Mouse (Mus musculus) neural tube, embryonic 13.5 days (tissue): ENCODE data around the gene Cdh23. TPM values are rescaled to one million over a fixed set of nuclear protein-coding genes. Genes with fewer than 3 reads are reported as not detected.

ENCODE experiments used
- ATAC-seq: fragments of 200-750 bp; cut with Nextera tagmentation; 2 replicates; pipeline ENCODE4 v1.8.0; 2017; ENCODE audit warnings: low read depth, mild to moderate bottlenecking, moderate TSS enrichment, moderate library complexity
- H3K27ac ChIP-seq: fragments of 300-500 bp; sonication (generic); replicated peaks from 2 replicates; pipeline ENCODE4 v1.5.1; 2015; ENCODE audit warnings: moderate library complexity, mild to moderate bottlenecking, inconsistent platforms
- H3K27me3 ChIP-seq: fragments of 300-500 bp; sonication (generic); 2 replicates; pipeline ENCODE4 v1.6.1; 2015; ENCODE audit warnings: mild to moderate bottlenecking, inconsistent platforms
- H3K36me3 ChIP-seq: fragments of 300-500 bp; sonication (generic); 2 replicates; pipeline ENCODE4 v1.6.1; 2015; ENCODE audit warnings: mild to moderate bottlenecking, inconsistent platforms
- H3K4me1 ChIP-seq: fragments of 300-500 bp; sonication (generic); replicated peaks from 2 replicates; pipeline ENCODE4 v1.6.1; 2015; ENCODE audit warnings: inconsistent platforms
- H3K4me2 ChIP-seq: fragments of 300-500 bp; sonication (generic); 2 replicates; pipeline ENCODE4 v1.6.1; 2015; ENCODE audit warnings: inconsistent platforms, mild to moderate bottlenecking, moderate library complexity
- H3K4me3 ChIP-seq: fragments of 300-500 bp; sonication (generic); 2 replicates; pipeline ENCODE4 v1.5.1; 2015; ENCODE audit warnings: mild to moderate bottlenecking, inconsistent platforms
- H3K9ac ChIP-seq: fragments of 300-500 bp; sonication (generic); 2 replicates; pipeline ENCODE4 v1.6.1; 2015; ENCODE audit warnings: moderate library complexity, mild to moderate bottlenecking, inconsistent platforms
- H3K9me3 ChIP-seq: fragments of 300-500 bp; sonication (generic); 2 replicates; pipeline ENCODE4 v1.6.1; 2016; ENCODE audit warnings: inconsistent platforms
- WGBS: fragments of 180-500 bp; shearing (Covaris S2); methylation state at CpG from one replicate; pipeline ENCODE4 v1.1.7; 2015; 5-methylcytosine and 5-hydroxymethylcytosine counted together
- polyA plus RNA-seq: library from polyadenylated mRNA; unstranded; fragments of >200 nt; fragmentation: Nextera tagmentation; extraction: Ambion mirVana; gene quantifications from 2 replicates; pipeline ENCODE4 v1.2.1, GENCODE M21; 2015

The Cdh23 gene
- polyA plus RNA-seq, 1 experiment from 2014 or later = 1.4 TPM

GRCm38 (mm10) chr10:60380229-60380628, 316.1 kb downstream of the Cdh23 start:
- H3K27ac ChIP-seq = no peak overlapping the region
- no peaks in the 10 kb centered on the region for H3K27me3 ChIP-seq
- no peak overlapping the region for H3K9ac ChIP-seq
- H3K4me3 ChIP-seq = no peak overlapping the region
- WGBS = 74% methylated on average over 3 of the region's 3 CpGs
- ATAC-seq = no peak
- no peaks in the 10 kb centered on the region for H3K4me1 ChIP-seq
- no peak overlapping the region for H3K4me2 ChIP-seq
- no peaks in the 10 kb centered on the region for H3K36me3 ChIP-seq
- no peaks in the 10 kb centered on the region for H3K9me3 ChIP-seq

GRCm38 (mm10) chr10:60379419-60379957, 316.8 kb downstream of the Cdh23 start:
- WGBS = 82% methylated on average over 9 of the region's 9 CpGs
- H3K27ac ChIP-seq = no peak overlapping the region; the same call in 1 of the 2 replicates
- H3K36me3 ChIP-seq = no peaks in the 10 kb centered on the region
- no peaks in the 10 kb centered on the region for H3K4me1 ChIP-seq
- H3K4me2 ChIP-seq = no peak overlapping the region
- H3K4me3 ChIP-seq = no peak overlapping the region
- no peaks in the 10 kb centered on the region for H3K9me3 ChIP-seq
- no peak overlapping the region for H3K9ac ChIP-seq
- ATAC-seq = no peak
- H3K27me3 ChIP-seq = no peaks in the 10 kb centered on the region

- H3K36me3 ChIP-seq = no peaks in the 10 kb centered on the region
- H3K4me3 ChIP-seq = no peak overlapping the region
- H3K9me3 ChIP-seq = no peaks in the 10 kb centered on the region
- ATAC-seq = no peak
- 88% methylated on average over 16 of the region's 16 CpGs for WGBS
- H3K27me3 ChIP-seq = no peaks in the 10 kb centered on the region
- H3K4me1 ChIP-seq = no peaks in the 10 kb centered on the region
- H3K27ac ChIP-seq = no peak overlapping the region
- no peak overlapping the region for H3K9ac ChIP-seq
- no peak overlapping the region for H3K4me2 ChIP-seq
Measured at GRCm38 (mm10) chr10:60376704-60377103, 319.6 kb downstream of the Cdh23 start.

- H3K4me3 ChIP-seq = no peak overlapping the region
- no peaks in the 10 kb centered on the region for H3K27me3 ChIP-seq
- H3K4me1 ChIP-seq = peaks cover 8% of the 10 kb centered on the region
- ATAC-seq = no peak
- H3K27ac ChIP-seq = 0 out of 2 replicates have a peak overlapping the region, but pooled peaks have one; percentile 18
- no peak overlapping the region for H3K4me2 ChIP-seq
- H3K9ac ChIP-seq = no peak overlapping the region
- 65% methylated on average over 8 of the region's 8 CpGs for WGBS
- H3K36me3 ChIP-seq = no peaks in the 10 kb centered on the region
- no peaks in the 10 kb centered on the region for H3K9me3 ChIP-seq
Measured at GRCm38 (mm10) chr10:60373937-60374578, 322.2 kb downstream of the Cdh23 start.

GRCm38 (mm10) chr10:60373543-60373936, 322.8 kb downstream of the Cdh23 start:
- no peaks in the 10 kb centered on the region for H3K27me3 ChIP-seq
- peaks cover 8% of the 10 kb centered on the region for H3K4me1 ChIP-seq
- no peaks in the 10 kb centered on the region for H3K36me3 ChIP-seq
- no peak for ATAC-seq
- H3K4me2 ChIP-seq = no peak overlapping the region
- WGBS = 75% methylated on average over 6 of the region's 6 CpGs
- no peak overlapping the region for H3K9ac ChIP-seq
- no peak overlapping the region for H3K4me3 ChIP-seq
- H3K27ac ChIP-seq = 0 out of 2 replicates have a peak overlapping the region, but pooled peaks have one; percentile 18
- H3K9me3 ChIP-seq = no peaks in the 10 kb centered on the region

- no peak overlapping the region for H3K4me3 ChIP-seq
- ATAC-seq = no peak
- H3K4me2 ChIP-seq = no peak overlapping the region
- no peak overlapping the region for H3K27ac ChIP-seq
- no peak overlapping the region for H3K9ac ChIP-seq
- H3K9me3 ChIP-seq = no peaks in the 10 kb centered on the region
- no peaks in the 10 kb centered on the region for H3K36me3 ChIP-seq
- H3K27me3 ChIP-seq = no peaks in the 10 kb centered on the region
- peaks cover 8% of the 10 kb centered on the region for H3K4me1 ChIP-seq
- 83% methylated on average over 5 of the region's 5 CpGs for WGBS
Measured at GRCm38 (mm10) chr10:60371596-60372386, 324.5 kb downstream of the Cdh23 start.

GRCm38 (mm10) chr10:60370601-60371061, 325.7 kb downstream of the Cdh23 start:
- Histone ChIP-seq H3K9ac (no peak overlapping the region), H3K4me2 (no peak overlapping the region), H3K27ac (no peak overlapping the region), H3K4me3 (no peak overlapping the region), H3K36me3 (no peaks in the 10 kb centered on the region), H3K4me1 (peaks cover 8% of the 10 kb centered on the region), H3K27me3 (no peaks in the 10 kb centered on the region), H3K9me3 (no peaks in the 10 kb centered on the region)
- WGBS = 65% methylated on average over 5 of the region's 5 CpGs
- ATAC-seq = no peak

GRCm38 (mm10) chr10:60370098-60370497, 326.2 kb downstream of the Cdh23 start:
- Histone ChIP-seq H3K36me3 (no peaks in the 10 kb centered on the region), H3K27me3 (no peaks in the 10 kb centered on the region), H3K9me3 (no peaks in the 10 kb centered on the region), H3K27ac (no peak overlapping the region), H3K9ac (no peak overlapping the region), H3K4me1 (peaks cover 8% of the 10 kb centered on the region), H3K4me3 (no peak overlapping the region), H3K4me2 (no peak overlapping the region)
- ATAC-seq = no peak
- WGBS = 54% methylated on average over 2 of the region's 2 CpGs

GRCm38 (mm10) chr10:60369405-60369804, 326.9 kb downstream of the Cdh23 start:
- Histone ChIP-seq H3K36me3 (no peaks in the 10 kb centered on the region), H3K4me1 (peaks cover 10% of the 10 kb centered on the region), H3K27me3 (no peaks in the 10 kb centered on the region), H3K4me2 (no peak overlapping the region), H3K9me3 (no peaks in the 10 kb centered on the region), H3K9ac (no peak overlapping the region), H3K27ac (no peak overlapping the region), H3K4me3 (no peak overlapping the region)
- 88% methylated on average over 6 of the region's 6 CpGs for WGBS
- ATAC-seq = no peak

- Histone ChIP-seq H3K4me1 (peaks cover 19% of the 10 kb centered on the region), H3K9ac (no peak overlapping the region), H3K36me3 (no peaks in the 10 kb centered on the region), H3K9me3 (no peaks in the 10 kb centered on the region), H3K4me2 (no peak overlapping the region), H3K27ac (no peak overlapping the region), H3K27me3 (no peaks in the 10 kb centered on the region), H3K4me3 (no peak overlapping the region)
- WGBS = 83% methylated on average over 4 of the region's 4 CpGs
- ATAC-seq = no peak
Measured at GRCm38 (mm10) chr10:60367904-60368303, 328.4 kb downstream of the Cdh23 start.

- Histone ChIP-seq H3K4me3 (no peak overlapping the region), H3K27ac (no peak overlapping the region), H3K9ac (no peak overlapping the region), H3K4me1 (peaks cover 26% of the 10 kb centered on the region), H3K9me3 (no peaks in the 10 kb centered on the region), H3K4me2 (no peak overlapping the region), H3K36me3 (no peaks in the 10 kb centered on the region), H3K27me3 (no peaks in the 10 kb centered on the region)
- no peak for ATAC-seq
- 93% methylated on average over 1 of the region's 2 CpGs for WGBS
Measured at GRCm38 (mm10) chr10:60367145-60367544, 329.1 kb downstream of the Cdh23 start.

- H3K9me3 ChIP-seq = no peaks in the 10 kb centered on the region
- H3K27me3 ChIP-seq = no peaks in the 10 kb centered on the region
- peaks cover 39% of the 10 kb centered on the region for H3K4me1 ChIP-seq
- no peak overlapping the region for H3K4me3 ChIP-seq
- no peak overlapping the region for H3K27ac ChIP-seq
- H3K36me3 ChIP-seq = no peaks in the 10 kb centered on the region
- WGBS = 66% methylated on average over 6 of the region's 6 CpGs
- ATAC-seq = no peak
- no peak overlapping the region for H3K4me2 ChIP-seq
- no peak overlapping the region for H3K9ac ChIP-seq
Measured at GRCm38 (mm10) chr10:60363426-60363825, 332.9 kb downstream of the Cdh23 start.
